Mouse (Mus musculus): ENCODE data around the gene Trim7. TPM values are rescaled to one million over a fixed set of nuclear protein-coding genes. Genes with fewer than 3 reads are reported as not detected.

Trim7 gene
- polyA plus RNA-seq, 1 experiment from 2014 or later = 1.4 TPM

- peak overlapping the region; percentile 79 for H3K4me3 ChIP-seq (ENCODE audit: low read depth, low read length)
- under 1% methylated on average over 77 of the region's 77 CpGs for WGBS
- H3K27me3 ChIP-seq (ENCODE audit: insufficient read depth, low read length) = 0 out of 2 replicates have a peak, but pooled peaks cover 4% of the 10 kb centered on the region
- H3K9ac ChIP-seq = peak overlapping the region; percentile 72
- TF ChIP-seq CTCF (IDR thresholded peaks at IDR 0.05; ENCODE audit: low read depth) = no peak
- DNase-seq = peak; percentile 68
- H3K4me2 ChIP-seq = peak overlapping the region; percentile 90
- peak overlapping the region; percentile 24; the same call in 1 of the 2 replicates for H3K27ac ChIP-seq (ENCODE audit: low read depth)
- 0 out of 2 replicates have a peak, but pooled peaks cover 3% of the 10 kb centered on the region for H3K4me1 ChIP-seq (ENCODE audit: insufficient read depth)
- H3K36me3 ChIP-seq (ENCODE audit: insufficient read depth) = no peaks in the 10 kb centered on the region
- ATAC-seq (ENCODE audit: insufficient read depth) = peak; percentile 18
- no peaks in the 10 kb centered on the region for H3K9me3 ChIP-seq (ENCODE audit: low read depth, low read length)
Measured at GRCm38 (mm10) chr11:48837310-48838180, 11.6 kb downstream of the Trim7 start.

DNA sequence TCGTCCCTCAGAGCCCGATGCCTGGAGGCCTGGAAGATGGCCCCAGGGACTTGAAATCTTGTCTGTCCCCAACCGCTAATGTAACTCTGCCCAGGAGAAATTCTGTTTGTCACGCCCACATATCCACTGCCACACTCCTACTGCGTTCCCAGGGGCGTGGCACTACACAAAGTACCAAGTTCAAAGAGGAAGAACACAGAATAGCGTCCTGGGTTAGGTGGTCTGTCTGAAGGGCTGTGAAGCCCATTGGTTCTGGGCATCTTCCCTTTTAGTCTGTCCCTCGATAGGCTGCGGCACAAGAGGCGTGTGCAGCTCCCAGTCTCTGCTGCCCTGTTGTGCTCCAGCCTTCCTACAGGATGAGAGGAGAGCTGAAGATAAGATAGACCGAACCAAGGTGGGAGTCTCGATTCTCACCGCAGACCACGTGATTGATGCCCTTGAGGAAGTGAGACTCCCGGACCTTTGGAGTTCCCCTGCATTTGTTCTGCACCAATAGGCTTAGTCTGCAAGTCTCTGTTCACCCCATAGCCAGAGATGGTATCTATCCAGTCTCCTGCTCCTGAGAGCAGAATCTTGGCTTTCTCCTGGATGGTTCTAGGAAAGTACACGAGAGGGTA, 12.3 kb downstream of the Trim7 start:
- no peaks in the 10 kb centered on the region for H3K36me3 ChIP-seq (ENCODE audit: insufficient read depth)
- H3K9me3 ChIP-seq (ENCODE audit: low read depth, low read length) = no peaks in the 10 kb centered on the region
- TF ChIP-seq CTCF (IDR thresholded peaks at IDR 0.05; ENCODE audit: low read depth) = no peak
- peak overlapping the region; percentile 72 for H3K9ac ChIP-seq
- 0 out of 2 replicates have a peak, but pooled peaks cover 3% of the 10 kb centered on the region for H3K4me1 ChIP-seq (ENCODE audit: insufficient read depth)
- DNase-seq (peak; percentile 60), ATAC-seq (ENCODE audit: insufficient read depth) (no peak)
- H3K27me3 ChIP-seq (ENCODE audit: insufficient read depth, low read length) = 0 out of 2 replicates have a peak, but pooled peaks cover 4% of the 10 kb centered on the region
- H3K4me2 ChIP-seq = peak overlapping the region; percentile 90
- peak overlapping the region; percentile 79 for H3K4me3 ChIP-seq (ENCODE audit: low read depth, low read length)
- 0 out of 2 replicates have a peak overlapping the region, but pooled peaks have one; percentile 24 for H3K27ac ChIP-seq (ENCODE audit: low read depth)
- whole genome bisulfite sequencing = under 1% methylated on average over 16 of the region's 16 CpGs

- no peaks in the 10 kb centered on the region for H3K36me3 ChIP-seq (ENCODE audit: insufficient read depth)
- no peak for TF ChIP-seq CTCF (IDR thresholded peaks at IDR 0.05; ENCODE audit: low read depth)
- H3K4me3 ChIP-seq (ENCODE audit: low read depth, low read length) = peak overlapping the region; percentile 79
- no peak overlapping the region; the same call in 1 of the 2 replicates for H3K9ac ChIP-seq
- DNase-seq = no peak
- H3K4me2 ChIP-seq = peak overlapping the region; percentile 90
- no peak for ATAC-seq (ENCODE audit: insufficient read depth)
- H3K27ac ChIP-seq (ENCODE audit: low read depth) = no peak overlapping the region
- H3K9me3 ChIP-seq (ENCODE audit: low read depth, low read length) = no peaks in the 10 kb centered on the region
- H3K27me3 ChIP-seq (ENCODE audit: insufficient read depth, low read length) = 0 out of 2 replicates have a peak, but pooled peaks cover 4% of the 10 kb centered on the region
- 70% methylated on average over 10 of the region's 10 CpGs for WGBS
- H3K4me1 ChIP-seq (ENCODE audit: insufficient read depth) = 0 out of 2 replicates have a peak, but pooled peaks cover 3% of the 10 kb centered on the region
Measured at GRCm38 (mm10) chr11:48838879-48839680, 13.1 kb downstream of the Trim7 start.

- no peak overlapping the region for H3K4me2 ChIP-seq
- 0 out of 2 replicates have a peak, but pooled peaks cover 3% of the 10 kb centered on the region for H3K4me1 ChIP-seq (ENCODE audit: insufficient read depth)
- DNase-seq (no peak), ATAC-seq (ENCODE audit: insufficient read depth) (no peak)
- no peak overlapping the region for H3K4me3 ChIP-seq (ENCODE audit: low read depth, low read length)
- H3K9me3 ChIP-seq (ENCODE audit: low read depth, low read length) = no peaks in the 10 kb centered on the region
- TF ChIP-seq CTCF (IDR thresholded peaks at IDR 0.05; ENCODE audit: low read depth) = no peak
- no peaks in the 10 kb centered on the region for H3K36me3 ChIP-seq (ENCODE audit: insufficient read depth)
- no peak overlapping the region for H3K27ac ChIP-seq (ENCODE audit: low read depth)
- H3K27me3 ChIP-seq (ENCODE audit: insufficient read depth, low read length) = no peaks in the 10 kb centered on the region
- no peak overlapping the region for H3K9ac ChIP-seq
Measured at GRCm38 (mm10) chr11:48840805-48841204, 14.9 kb downstream of the Trim7 start.

- Histone ChIP-seq H3K9me3 (ENCODE audit: low read depth, low read length) (no peaks in the 10 kb centered on the region), H3K27ac (ENCODE audit: low read depth) (no peak overlapping the region), H3K27me3 (ENCODE audit: insufficient read depth, low read length) (no peaks in the 10 kb centered on the region), H3K36me3 (ENCODE audit: insufficient read depth) (no peaks in the 10 kb centered on the region), H3K9ac (no peak overlapping the region), H3K4me2 (no peak overlapping the region), H3K4me1 (ENCODE audit: insufficient read depth) (0 out of 2 replicates have a peak, but pooled peaks cover 3% of the 10 kb centered on the region), H3K4me3 (ENCODE audit: low read depth, low read length) (no peak overlapping the region)
- no peak for ATAC-seq (ENCODE audit: insufficient read depth)
- DNase-seq = no peak
- TF ChIP-seq CTCF (IDR thresholded peaks at IDR 0.05; ENCODE audit: low read depth) = no peak
- WGBS = 76% methylated on average over 5 of the region's 5 CpGs
Measured at GRCm38 (mm10) chr11:48841213-48841612, 15.3 kb downstream of the Trim7 start.

GRCm38 (mm10) chr11:48842378-48842792, 16.4 kb downstream of the Trim7 start:
- DNase-seq (no peak), ATAC-seq (ENCODE audit: insufficient read depth) (no peak)
- Histone ChIP-seq H3K4me2 (no peak overlapping the region), H3K9me3 (ENCODE audit: low read depth, low read length) (no peaks in the 10 kb centered on the region), H3K4me3 (ENCODE audit: low read depth, low read length) (no peak overlapping the region), H3K4me1 (ENCODE audit: insufficient read depth) (no peaks in the 10 kb centered on the region), H3K9ac (no peak overlapping the region), H3K27ac (ENCODE audit: low read depth) (no peak overlapping the region), H3K27me3 (ENCODE audit: insufficient read depth, low read length) (no peaks in the 10 kb centered on the region), H3K36me3 (ENCODE audit: insufficient read depth) (no peaks in the 10 kb centered on the region)
- no peak for TF ChIP-seq CTCF (IDR thresholded peaks at IDR 0.05; ENCODE audit: low read depth)
- 68% methylated on average over 4 of the region's 4 CpGs for WGBS

All from lung, embryonic 14.5 days (tissue).